In the genomic region with DNA sequence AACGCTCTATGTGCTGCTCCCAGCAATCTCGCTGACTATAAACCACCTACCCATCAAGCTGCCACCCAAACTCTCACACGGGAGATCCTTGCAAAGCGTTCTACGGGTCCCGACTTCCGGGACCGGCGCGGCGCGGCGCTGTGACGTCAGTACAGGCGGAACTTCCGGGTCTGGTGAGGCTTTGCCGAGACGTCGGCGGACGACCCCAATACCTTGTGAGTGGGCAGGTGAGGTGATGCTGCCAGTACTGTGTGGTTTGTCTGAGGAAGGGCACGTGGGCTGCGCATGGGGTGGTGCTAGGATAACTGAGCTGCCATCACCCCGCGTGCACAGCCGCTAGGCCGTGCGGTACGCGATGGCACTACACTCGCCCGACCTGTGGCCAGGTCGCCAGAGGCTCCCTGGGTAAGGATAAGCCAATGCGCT, we compare ENCODE assay signal across 8 mouse cellular contexts. TPM values are rescaled to one million over a fixed set of nuclear protein-coding genes. Genes with fewer than 3 reads are reported as not detected.
DNase-seq lines count a peak whose midpoint lies in the region; ATAC-seq and TF ChIP-seq lines count a peak whose summit lies in the region.

Ldah (plus strand) TSS at position 130 of the 426 bp plus-strand sequence.

- peak within 1 kb of the TSS; percentile 76 to 98 (median 82) for H3K4me3 ChIP-seq in CH12.LX (replicated peaks in 1 of 3; ENCODE audit: low read depth in 2 of 3, low read length in 2 of 3, poor library complexity in 1 of 3)
- H3K4me3 ChIP-seq in forebrain, embryonic 13.5 days, result peak within 1 kb of the TSS; percentile 79
- peak within 1 kb of the TSS; percentile 82 for H3K4me3 ChIP-seq in liver, postnatal 0 days (ENCODE audit: low read depth, low read length)
- peak within 1 kb of the TSS; percentile 77 for H3K4me3 ChIP-seq in neural tube, embryonic 14.5 days (ENCODE audit: low read depth, low read length)

- no peak for TF ChIP-seq CTCF in CH12.LX (conservative IDR thresholded peaks at IDR 0.05 in 1 of 2, IDR thresholded peaks at IDR 0.05 in 1 of 2; ENCODE audit: low read depth in 2 of 2, low read length in 2 of 2)
- TF ChIP-seq CTCF in liver, postnatal 0 days (IDR thresholded peaks at IDR 0.05; ENCODE audit: low read depth), result peak; percentile 51

- H3K9me3 ChIP-seq in CH12.LX (replicated peaks; ENCODE audit: low read length), result peaks cover 3% of the 10 kb centered on the region
- H3K9me3 ChIP-seq in forebrain, embryonic 13.5 days (replicated peaks), result no peaks in the 10 kb centered on the region
- no peaks in the 10 kb centered on the region for H3K9me3 ChIP-seq in liver, postnatal 0 days (ENCODE audit: low read length)
- no peaks in the 10 kb centered on the region for H3K9me3 ChIP-seq in neural tube, embryonic 14.5 days (ENCODE audit: control insufficient read depth, low read length)

- ATAC-seq in forebrain, embryonic 13.5 days, result peak; percentile 100
- peak; percentile 95 for ATAC-seq in liver, postnatal 0 days
- peak; percentile 100 for ATAC-seq in neural tube, embryonic 14.5 days (ENCODE audit: low read depth)

- peaks cover 2 to 6% of the 10 kb centered on the region in 2 experiments; a peak in 2 of 4 replicates for H3K4me1 ChIP-seq in CH12.LX (ENCODE audit: control insufficient read depth in 1 of 2, insufficient read depth in 2 of 2)
- H3K4me1 ChIP-seq in forebrain, embryonic 13.5 days, result peaks cover 8% of the 10 kb centered on the region
- peaks cover 4% of the 10 kb centered on the region for H3K4me1 ChIP-seq in liver, postnatal 0 days (ENCODE audit: insufficient read depth)
- H3K4me1 ChIP-seq in neural tube, embryonic 14.5 days (ENCODE audit: control insufficient read depth, insufficient read depth, low read length), result peaks cover 9% of the 10 kb centered on the region; the same call in 1 of the 2 replicates

- dilution Hi-C loops in CH12.LX (cut with MboI; ENCODE audit: extremely low pct_ligation_motif_present, extremely low pct_unique_long_range_greater_than_20kb, low sequenced_read_pairs), result no loop called here

- under 1% methylated on average over 34 of the region's 34 CpGs for WGBS in forebrain, embryonic 13.5 days
- WGBS in large intestine, adult 2 months, result under 1% methylated on average over 34 of the region's 34 CpGs
- WGBS in liver, postnatal 0 days (ENCODE audit: insufficient replicate concordance), result under 1% methylated on average over 34 of the region's 34 CpGs
- under 1% methylated on average over 34 of the region's 34 CpGs for WGBS in neural tube, embryonic 14.5 days

- DNase-seq in CH12.LX (ENCODE audit: extremely low read depth), result peak; percentile 91
- peak; percentile 83 for DNase-seq in c-Kit-positive CD71-positive TER-119-positive erythroid progenitor cells, embryonic 14.5 days (ENCODE audit: low spot score)
- peak; percentile 90 to 94 for DNase-seq in heart, postnatal 10 days
- DNase-seq in large intestine, adult 2 months (ENCODE audit: low read depth, low spot score), result peak; percentile 67
- peak; percentile 92 for DNase-seq in liver, postnatal 0 days
- DNase-seq in testis, postnatal 10 days (ENCODE audit: low spot score), result peak; percentile 91

- peaks cover 0 to 5% of the 10 kb centered on the region in 2 experiments for H3K36me3 ChIP-seq in CH12.LX (replicated peaks in 1 of 2; ENCODE audit: control insufficient read depth in 1 of 2, insufficient read depth in 1 of 2, low read length in 1 of 2)
- no peaks in the 10 kb centered on the region for H3K36me3 ChIP-seq in forebrain, embryonic 13.5 days (ENCODE audit: poor library complexity, severe bottlenecking)
- H3K36me3 ChIP-seq in liver, postnatal 0 days (replicated peaks; ENCODE audit: insufficient read depth, low read length), result no peaks in the 10 kb centered on the region
- no peaks in the 10 kb centered on the region for H3K36me3 ChIP-seq in neural tube, embryonic 14.5 days (ENCODE audit: control insufficient read depth, insufficient read depth, low read length)

- no peaks in the 10 kb centered on the region for H3K27me3 ChIP-seq in CH12.LX (replicated peaks)
- H3K27me3 ChIP-seq in forebrain, embryonic 13.5 days, result 0 out of 2 replicates have a peak, but pooled peaks cover 5% of the 10 kb centered on the region
- H3K27me3 ChIP-seq in liver, postnatal 0 days (ENCODE audit: insufficient read depth, low read length), result no peaks in the 10 kb centered on the region
- no peaks in the 10 kb centered on the region for H3K27me3 ChIP-seq in neural tube, embryonic 14.5 days (ENCODE audit: control insufficient read depth, insufficient read depth, low read length)

- peak within 1 kb of the TSS; percentile 94 for H3K4me2 ChIP-seq in CH12.LX (ENCODE audit: insufficient read depth, low read depth, poor library complexity, severe bottlenecking)
- H3K4me2 ChIP-seq in forebrain, embryonic 13.5 days, result peak within 1 kb of the TSS; percentile 73
- H3K4me2 ChIP-seq in liver, postnatal 0 days (ENCODE audit: low read depth, low read length), result peak within 1 kb of the TSS; percentile 80
- peak within 1 kb of the TSS; percentile 78 for H3K4me2 ChIP-seq in neural tube, embryonic 14.5 days (ENCODE audit: low read depth, low read length)

- TF ChIP-seq POLR2A in CH12.LX (IDR thresholded peaks at IDR 0.05; ENCODE audit: low read depth, low read length), result peak; percentile 86

- TF ChIP-seq EP300 in CH12.LX (IDR thresholded peaks at IDR 0.05; ENCODE audit: low read length), result no peak
- TF ChIP-seq EP300 in liver, postnatal 0 days (IDR thresholded peaks at IDR 0.05; ENCODE audit: low read depth), result no peak; the same call in 1 of the 2 replicates

- H3K9ac ChIP-seq in CH12.LX (ENCODE audit: insufficient read depth, low read depth), result peak within 1 kb of the TSS; percentile 25
- peak within 1 kb of the TSS; percentile 83 for H3K9ac ChIP-seq in forebrain, embryonic 13.5 days
- H3K9ac ChIP-seq in liver, postnatal 0 days (replicated peaks), result peak within 1 kb of the TSS; percentile 81
- peak within 1 kb of the TSS; percentile 89 for H3K9ac ChIP-seq in neural tube, embryonic 14.5 days (replicated peaks; ENCODE audit: low read depth, low read length)

- TF ChIP-seq RAD21 in CH12.LX (IDR thresholded peaks at IDR 0.05; ENCODE audit: low read depth, low read length), result no peak

- intact Hi-C loops in heart, postnatal 10 days (cut with DNase I), result loop anchor here (5.0 kb wide), 1 partner anchor 99 kb away; no protein-coding TSS in a partner anchor

- peaks cover 6% of the 10 kb centered on the region for H3K79me2 ChIP-seq in CH12.LX (replicated peaks; ENCODE audit: control insufficient read depth, extremely low read depth, insufficient read depth, poor library complexity, severe bottlenecking)

- in situ Hi-C loops in CH12.LX (cut with MboI; ENCODE audit: low pct_ligation_motif_present, low pct_unique_long_range_greater_than_20kb, low sequenced_read_pairs), result no loop called here

- H3K27ac ChIP-seq in CH12.LX (ENCODE audit: insufficient read depth, low read depth), result peak within 1 kb of the TSS; percentile 3; the same call in 1 of the 2 replicates
- H3K27ac ChIP-seq in forebrain, embryonic 13.5 days, result no peak within 1 kb of the TSS
- H3K27ac ChIP-seq in liver, postnatal 0 days (ENCODE audit: low read depth), result peak within 1 kb of the TSS; percentile 61
- H3K27ac ChIP-seq in neural tube, embryonic 14.5 days (ENCODE audit: low read depth, low read length), result peak within 1 kb of the TSS; percentile 73

TF ChIP-seq in CH12.LX, 34 proteins besides CTCF, POLR2A, EP300 and RAD21:
- TF ChIP-seq IRF4 (IDR thresholded peaks at IDR 0.05; ENCODE audit: low read depth, low read length) (peak; percentile 19; the same call in 1 of the 2 replicates), SMC3 (IDR thresholded peaks at IDR 0.05; ENCODE audit: low read depth, low read length) (no peak), KAT2A (IDR thresholded peaks at IDR 0.05; ENCODE audit: insufficient replicate concordance, low read length) (peak; percentile 82; the same call in 1 of the 2 replicates), HCFC1 (IDR thresholded peaks at IDR 0.05; ENCODE audit: low read depth, low read length) (peak; percentile 91), USF2 (conservative IDR thresholded peaks at IDR 0.05; ENCODE audit: low read depth, low read length) (peak; percentile 18; the same call in 1 of the 2 replicates), MYC (IDR thresholded peaks at IDR 0.05; ENCODE audit: low read depth, low read length) (peak; percentile 77), NELFE (IDR thresholded peaks at IDR 0.05; ENCODE audit: low read depth, low read length) (peak; percentile 88), USF1 (IDR thresholded peaks at IDR 0.05; ENCODE audit: low read depth, low read length) (peak; percentile 32), MAX (IDR thresholded peaks at IDR 0.05; ENCODE audit: low read length) (peak; percentile 88), MXI1 (IDR thresholded peaks at IDR 0.05; ENCODE audit: low read depth, low read length) (peak; percentile 64), CHD2 (IDR thresholded peaks at IDR 0.05; ENCODE audit: low read length) (no peak), ELF1 (IDR thresholded peaks at IDR 0.05; ENCODE audit: low read depth, low read length) (peak; percentile 100), GABPA (IDR thresholded peaks at IDR 0.05; ENCODE audit: insufficient replicate concordance, low read depth, low read length) (peak; percentile 15; the same call in 1 of the 2 replicates), UBTF (IDR thresholded peaks at IDR 0.05; ENCODE audit: low read depth, low read length) (no peak), JUN (IDR thresholded peaks at IDR 0.05; ENCODE audit: insufficient read depth, low read depth, low read length) (no peak), SIN3A (IDR thresholded peaks at IDR 0.05; ENCODE audit: low read length) (peak; percentile 95), ZMIZ1 (IDR thresholded peaks at IDR 0.05; ENCODE audit: low read depth, low read length) (no peak), ETS1 (conservative IDR thresholded peaks at IDR 0.05; ENCODE audit: low read depth, low read length) (no peak), TBP (conservative IDR thresholded peaks at IDR 0.05; ENCODE audit: low read depth, low read length) (peak; percentile 73), BHLHE40 (IDR thresholded peaks at IDR 0.05; ENCODE audit: low read depth, low read length) (peak; percentile 83), TCF12 (IDR thresholded peaks at IDR 0.05; ENCODE audit: low read depth, low read length) (peak; percentile 81)

RNA-seq across cellular contexts. Expression of gene Ldah, which starts in this region (rescaled TPM):
- total RNA-seq in CH12.LX (2012; rRNA removed), result 18.2 and 23.3 TPM in 2 replicates
- 40.7 and 41.5 TPM in 2 replicates for total RNA-seq in CH12.LX (2014; rRNA removed)
- polyA plus RNA-seq in CH12.LX (2012; ENCODE audit: insufficient read length, low read depth), result 31.0 and 34.5 TPM in 2 replicates
- polyA plus RNA-seq in forebrain, embryonic 13.5 days (2015; fragmentation: Nextera tagmentation; extraction: Ambion mirVana), result 78.7 and 84.7 TPM in 2 replicates
- total RNA-seq in heart, postnatal 10 days (2021), result 10 to 100 TPM; 26.0 to 30.0 TPM
- 39.6 and 45.1 TPM in 2 replicates for polyA plus RNA-seq in large intestine, adult 2 months (2012; rRNA removed)
- 22.3 and 23.9 TPM in 2 replicates for polyA plus RNA-seq in liver, postnatal 0 days (2015; fragmentation: Nextera tagmentation; extraction: Ambion mirVana)
- 65.2 and 67.0 TPM in 2 replicates for polyA plus RNA-seq in neural tube, embryonic 14.5 days (2014; fragmentation: Nextera tagmentation; extraction: Ambion mirVana)

Comparison
In these comparisons a context has a peak if more than half of its experiments do, and no peak if none do; other contexts are left out.
1. H3K9ac ChIP-seq: peak in every context shown above with its lines; median percentile 89 in neural tube, embryonic 14.5 days; 83 in forebrain, embryonic 13.5 days; 81 in liver, postnatal 0 days; 25 in CH12.LX.